8 mouse cellular contexts compared by ENCODE assay signal in genomic region chr1:191313158-191313557, GRCm38 (mm10). TPM values are rescaled to one million over a fixed set of nuclear protein-coding genes. Genes with fewer than 3 reads are reported as not detected.
DNase-seq lines count a peak whose midpoint lies in the region; ATAC-seq lines count a peak whose summit lies in the region.

No protein-coding gene starts in this region.

- no peak overlapping the region for H3K27ac ChIP-seq in kidney, embryonic 14.5 days (ENCODE audit: low read depth, low read length)
- H3K27ac ChIP-seq in brown adipose tissue, adult 24 weeks (replicated peaks; ENCODE audit: low read depth, low read length) = peak overlapping the region; percentile 50
- no peak overlapping the region for H3K27ac ChIP-seq in hindbrain, embryonic 16.5 days (ENCODE audit: low read depth, low read length)
- no peak overlapping the region for H3K27ac ChIP-seq in midbrain, embryonic 13.5 days

- no peaks in the 10 kb centered on the region for H3K9me3 ChIP-seq in kidney, embryonic 14.5 days (ENCODE audit: control insufficient read depth, low read length)
- H3K9me3 ChIP-seq in hindbrain, embryonic 16.5 days (ENCODE audit: control insufficient read depth, low read length) = no peaks in the 10 kb centered on the region
- 0 out of 2 replicates have a peak, but pooled peaks cover 2% of the 10 kb centered on the region for H3K9me3 ChIP-seq in midbrain, embryonic 13.5 days

- 59% methylated on average over 6 of the region's 6 CpGs for WGBS in kidney, embryonic 14.5 days
- 74% methylated on average over 6 of the region's 6 CpGs for WGBS in hindbrain, embryonic 16.5 days
- WGBS in midbrain, embryonic 13.5 days = 81% methylated on average over 6 of the region's 6 CpGs

- H3K27me3 ChIP-seq in kidney, embryonic 14.5 days (ENCODE audit: control insufficient read depth, insufficient read depth, low read length) = no peaks in the 10 kb centered on the region; the same call in 1 of the 2 replicates
- no peaks in the 10 kb centered on the region for H3K27me3 ChIP-seq in hindbrain, embryonic 16.5 days (replicated peaks; ENCODE audit: control insufficient read depth, insufficient read depth, low read length)
- H3K27me3 ChIP-seq in midbrain, embryonic 13.5 days = no peaks in the 10 kb centered on the region

- H3K36me3 ChIP-seq in kidney, embryonic 14.5 days (ENCODE audit: control insufficient read depth, insufficient read depth, low read length) = no peaks in the 10 kb centered on the region
- H3K36me3 ChIP-seq in hindbrain, embryonic 16.5 days (ENCODE audit: control insufficient read depth, insufficient read depth, low read length) = no peaks in the 10 kb centered on the region
- peaks cover 2% of the 10 kb centered on the region; the same call in 1 of the 2 replicates for H3K36me3 ChIP-seq in midbrain, embryonic 13.5 days

- DNase-seq in kidney, adult 8-10 months = no peak
- DNase-seq in urinary bladder, adult 2 months (ENCODE audit: low spot score) = no peak
- no peak for DNase-seq in frontal cortex, postnatal 36 days (ENCODE audit: low spot score in 2 of 2)
- no peak for DNase-seq in embryo, embryonic 11 days

- no peak for ATAC-seq in kidney, embryonic 14.5 days (ENCODE audit: low FRiP score, low TSS enrichment)
- ATAC-seq in hindbrain, embryonic 16.5 days = no peak
- ATAC-seq in midbrain, embryonic 13.5 days = no peak

- peak overlapping the region; percentile 51 for H3K4me3 ChIP-seq in kidney, embryonic 14.5 days (ENCODE audit: low read length)
- H3K4me3 ChIP-seq in brown adipose tissue, adult 24 weeks (ENCODE audit: insufficient read depth, low read depth, low read length) = peak overlapping the region; percentile 68
- H3K4me3 ChIP-seq in hindbrain, embryonic 16.5 days (ENCODE audit: low read length) = no peak overlapping the region; the same call in 1 of the 2 replicates
- no peak overlapping the region for H3K4me3 ChIP-seq in midbrain, embryonic 13.5 days (replicated peaks)

- H3K4me2 ChIP-seq in kidney, embryonic 14.5 days (replicated peaks; ENCODE audit: low read depth, low read length) = peak overlapping the region; percentile 48
- H3K4me2 ChIP-seq in hindbrain, embryonic 16.5 days (ENCODE audit: low read length) = peak overlapping the region; percentile 53
- H3K4me2 ChIP-seq in midbrain, embryonic 13.5 days (replicated peaks) = peak overlapping the region; percentile 53; the same call in 1 of the 2 replicates

- H3K4me1 ChIP-seq in kidney, embryonic 14.5 days (ENCODE audit: control insufficient read depth, insufficient read depth, low read length) = 0 out of 2 replicates have a peak, but pooled peaks cover 4% of the 10 kb centered on the region
- peaks cover 9% of the 10 kb centered on the region; the same call in 1 of the 2 replicates for H3K4me1 ChIP-seq in brown adipose tissue, adult 24 weeks (ENCODE audit: control insufficient read depth, insufficient read depth, insufficient read length, low read length)
- peaks cover 4% of the 10 kb centered on the region; the same call in 1 of the 2 replicates for H3K4me1 ChIP-seq in hindbrain, embryonic 16.5 days (ENCODE audit: control insufficient read depth, insufficient read depth, low read depth, low read length)
- peaks cover 16% of the 10 kb centered on the region for H3K4me1 ChIP-seq in midbrain, embryonic 13.5 days (replicated peaks)

- peak overlapping the region; percentile 50; the same call in 1 of the 2 replicates for H3K9ac ChIP-seq in kidney, embryonic 14.5 days (ENCODE audit: low read depth, low read length)
- peak overlapping the region; percentile 65; the same call in 1 of the 2 replicates for H3K9ac ChIP-seq in hindbrain, embryonic 16.5 days (ENCODE audit: low read depth, low read length)
- H3K9ac ChIP-seq in midbrain, embryonic 13.5 days (replicated peaks) = no peak overlapping the region

RNA-seq across cellular contexts. Expression of gene Nenf, which starts 4.8 kb away (rescaled TPM):
- polyA plus RNA-seq in kidney, embryonic 14.5 days (2014; fragmentation: Nextera tagmentation; extraction: Ambion mirVana) = 97.0 and 115 TPM in 2 replicates
- 88.0 and 96.2 TPM in 2 replicates for polyA plus RNA-seq in brown adipose tissue, adult 24 weeks (2012; ENCODE audit: insufficient read depth, insufficient read length, missing spikeins)
- polyA plus RNA-seq in hindbrain, embryonic 16.5 days (2015; fragmentation: Nextera tagmentation; extraction: Ambion mirVana) = 141 and 149 TPM in 2 replicates
- polyA plus RNA-seq in midbrain, embryonic 13.5 days (2015; fragmentation: Nextera tagmentation; extraction: Ambion mirVana) = 81.7 and 87.5 TPM in 2 replicates
- polyA plus RNA-seq in urinary bladder, adult 2 months (2012; rRNA removed) = 180 and 193 TPM in 2 replicates

RNA-seq across cellular contexts. Expression of gene Tmem206, which starts 12.6 kb away (rescaled TPM):
- polyA plus RNA-seq in kidney, embryonic 14.5 days (2014; fragmentation: Nextera tagmentation; extraction: Ambion mirVana) = 17.6 and 25.9 TPM in 2 replicates
- polyA plus RNA-seq in brown adipose tissue, adult 24 weeks (2012; ENCODE audit: insufficient read depth, insufficient read length, missing spikeins) = 1.8 and 2.3 TPM in 2 replicates
- 33.1 and 35.1 TPM in 2 replicates for polyA plus RNA-seq in hindbrain, embryonic 16.5 days (2015; fragmentation: Nextera tagmentation; extraction: Ambion mirVana)
- 46.9 and 48.7 TPM in 2 replicates for polyA plus RNA-seq in midbrain, embryonic 13.5 days (2015; fragmentation: Nextera tagmentation; extraction: Ambion mirVana)
- polyA plus RNA-seq in urinary bladder, adult 2 months (2012; rRNA removed) = 7.5 TPM in 2 replicates

Comparison
In these comparisons a context has a peak if more than half of its experiments do, and no peak if none do; other contexts are left out.
1. H3K4me3 ChIP-seq: peak in kidney, embryonic 14.5 days (single experiment) and brown adipose tissue, adult 24 weeks (single experiment); none in hindbrain, embryonic 16.5 days (single experiment) and midbrain, embryonic 13.5 days (single experiment).
2. Peak in every context shown above with its lines, with median percentiles within 50 percentile points of each other: H3K4me2 ChIP-seq.